9 mouse cellular contexts compared by ENCODE assay signal in the genomic region with DNA sequence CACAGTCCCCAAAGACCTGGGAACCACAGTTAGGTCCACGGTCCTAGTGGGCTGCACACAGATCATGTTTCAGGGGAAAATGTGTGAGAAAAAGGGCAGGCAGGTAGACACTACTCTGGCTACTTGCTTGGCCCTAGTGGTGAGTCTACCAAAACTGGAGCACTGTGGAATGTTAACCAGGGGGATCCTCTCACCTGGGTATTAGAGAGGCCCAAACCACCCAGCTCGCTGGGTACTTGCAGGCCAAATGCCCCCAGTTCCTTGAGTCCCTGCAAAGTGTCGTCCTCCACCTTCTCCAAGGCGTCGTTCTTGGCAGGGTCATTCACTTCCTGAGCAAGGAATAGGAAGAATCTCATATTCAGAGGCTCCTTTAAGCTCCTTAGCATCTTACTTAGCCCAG. TPM values are rescaled to one million over a fixed set of nuclear protein-coding genes. Genes with fewer than 3 reads are reported as not detected.
DNase-seq lines count a peak whose midpoint lies in the region; ATAC-seq and TF ChIP-seq lines count a peak whose summit lies in the region.
"Had no signal": no experiment of that assay in that cellular context is flagged by ENCODE, and none has a peak within 500 bp of the region (broad histone marks: within the 10 kb centered on the region; RNA-seq: fewer than 3 reads in every experiment).

No protein-coding gene starts in this region.

- H3K27me3 ChIP-seq in heart, postnatal 0 days (ENCODE audit: control insufficient read depth, insufficient read depth, low read length) = no peaks in the 10 kb centered on the region
- H3K27me3 ChIP-seq in embryonic facial prominence, embryonic 12.5 days = no peaks in the 10 kb centered on the region
- no peaks in the 10 kb centered on the region for H3K27me3 ChIP-seq in hindbrain, embryonic 15.5 days
- H3K27me3 ChIP-seq in liver, postnatal 0 days (ENCODE audit: insufficient read depth, low read length) = no peaks in the 10 kb centered on the region

- H3K36me3 ChIP-seq in heart, postnatal 0 days (replicated peaks; ENCODE audit: control insufficient read depth, insufficient read depth, low read length) = peaks cover 51% of the 10 kb centered on the region
- peaks cover 54% of the 10 kb centered on the region for H3K36me3 ChIP-seq in embryonic facial prominence, embryonic 12.5 days
- peaks cover 40% of the 10 kb centered on the region for H3K36me3 ChIP-seq in hindbrain, embryonic 15.5 days
- peaks cover 41% of the 10 kb centered on the region for H3K36me3 ChIP-seq in liver, postnatal 0 days (replicated peaks; ENCODE audit: insufficient read depth, low read length)

- peak overlapping the region; percentile 92 for H3K9ac ChIP-seq in heart, postnatal 0 days (replicated peaks; ENCODE audit: low read depth, low read length)
- H3K9ac ChIP-seq in embryonic facial prominence, embryonic 12.5 days = no peak overlapping the region
- no peak overlapping the region for H3K9ac ChIP-seq in hindbrain, embryonic 15.5 days
- H3K9ac ChIP-seq in liver, postnatal 0 days (replicated peaks) = peak overlapping the region; percentile 83; the same call in 1 of the 2 replicates

- DNase-seq in heart, postnatal 0 days (ENCODE audit: low spot score) = no peak
- DNase-seq in heart, adult 8-10 months (ENCODE audit: low spot score) = no peak
- no peak for DNase-seq in liver, postnatal 0 days
- no peak for DNase-seq in right cerebral cortex, postnatal 10 days (ENCODE audit: low spot score in 2 of 2)
- no peak for DNase-seq in layer of hippocampus, postnatal 10 days (ENCODE audit: low spot score in 2 of 2)
- DNase-seq: cerebellum, adult 8-10 months had no signal

- ATAC-seq in heart, postnatal 0 days (ENCODE audit: insufficient read depth, low read depth) = no peak
- no peak for ATAC-seq in embryonic facial prominence, embryonic 12.5 days (ENCODE audit: insufficient number of reproducible peaks, insufficient read depth, low FRiP score, low TSS enrichment)
- ATAC-seq in hindbrain, embryonic 15.5 days (ENCODE audit: low FRiP score, low read depth) = no peak
- ATAC-seq in liver, postnatal 0 days = no peak
- ATAC-seq in inflammation-experienced regulatory T-cells, adult 6 months = no peak

- H3K27ac ChIP-seq in heart, postnatal 0 days (ENCODE audit: low read depth) = peak overlapping the region; percentile 94
- H3K27ac ChIP-seq in embryonic facial prominence, embryonic 12.5 days = no peak overlapping the region
- no peak overlapping the region for H3K27ac ChIP-seq in hindbrain, embryonic 15.5 days (replicated peaks)
- H3K27ac ChIP-seq in liver, postnatal 0 days (ENCODE audit: low read depth) = peak overlapping the region; percentile 91; the same call in 1 of the 2 replicates

- no peak for TF ChIP-seq CTCF in heart, postnatal 0 days (IDR thresholded peaks at IDR 0.05; ENCODE audit: low read depth)
- no peak for TF ChIP-seq CTCF in liver, postnatal 0 days (IDR thresholded peaks at IDR 0.05; ENCODE audit: low read depth)

- 52% methylated on average over 5 of the region's 5 CpGs for WGBS in heart, postnatal 0 days
- WGBS in embryonic facial prominence, embryonic 12.5 days = 49% methylated on average over 5 of the region's 5 CpGs
- 72% methylated on average over 5 of the region's 5 CpGs for WGBS in hindbrain, embryonic 15.5 days
- WGBS in liver, postnatal 0 days (ENCODE audit: insufficient replicate concordance) = 66% methylated on average over 5 of the region's 5 CpGs

- no peak for TF ChIP-seq EP300 in heart, postnatal 0 days (IDR thresholded peaks at IDR 0.05; ENCODE audit: low read depth)
- no peak for TF ChIP-seq EP300 in liver, postnatal 0 days (IDR thresholded peaks at IDR 0.05; ENCODE audit: low read depth)

- H3K4me1 ChIP-seq in heart, postnatal 0 days (ENCODE audit: control insufficient read depth, insufficient read depth) = peaks cover 19% of the 10 kb centered on the region
- peaks cover 30% of the 10 kb centered on the region for H3K4me1 ChIP-seq in embryonic facial prominence, embryonic 12.5 days
- peaks cover 34% of the 10 kb centered on the region for H3K4me1 ChIP-seq in hindbrain, embryonic 15.5 days (replicated peaks)
- peaks cover 16% of the 10 kb centered on the region for H3K4me1 ChIP-seq in liver, postnatal 0 days (ENCODE audit: insufficient read depth)

- H3K9me3 ChIP-seq in heart, postnatal 0 days (replicated peaks; ENCODE audit: control insufficient read depth, low read length) = no peaks in the 10 kb centered on the region
- H3K9me3 ChIP-seq in embryonic facial prominence, embryonic 12.5 days = no peaks in the 10 kb centered on the region
- no peaks in the 10 kb centered on the region for H3K9me3 ChIP-seq in hindbrain, embryonic 15.5 days
- no peaks in the 10 kb centered on the region for H3K9me3 ChIP-seq in liver, postnatal 0 days (ENCODE audit: low read length)

- H3K4me3 ChIP-seq in heart, postnatal 0 days (ENCODE audit: low read depth, low read length) = peak overlapping the region; percentile 85
- H3K4me3 ChIP-seq in embryonic facial prominence, embryonic 12.5 days = no peak overlapping the region; the same call in 1 of the 2 replicates
- no peak overlapping the region for H3K4me3 ChIP-seq in hindbrain, embryonic 15.5 days
- H3K4me3 ChIP-seq in liver, postnatal 0 days (ENCODE audit: low read depth, low read length) = peak overlapping the region; percentile 77; the same call in 1 of the 2 replicates

- H3K4me2 ChIP-seq in heart, postnatal 0 days (ENCODE audit: low read depth, low read length) = peak overlapping the region; percentile 84
- H3K4me2 ChIP-seq in embryonic facial prominence, embryonic 12.5 days (replicated peaks) = peak overlapping the region; percentile 78
- peak overlapping the region; percentile 74 for H3K4me2 ChIP-seq in hindbrain, embryonic 15.5 days
- peak overlapping the region; percentile 90 for H3K4me2 ChIP-seq in liver, postnatal 0 days (ENCODE audit: low read depth, low read length)

RNA-seq across cellular contexts. Expression of gene Acadvl, which starts 1.2 kb away (rescaled TPM):
- 378 and 469 TPM in 2 replicates for total RNA-seq in heart, postnatal 0 days (2014; rRNA removed; ENCODE audit: low replicate concordance)
- 815 and 873 TPM in 2 replicates for polyA plus RNA-seq in heart, postnatal 0 days (2015; fragmentation: Nextera tagmentation; extraction: Ambion mirVana)
- total RNA-seq in heart, adult 8-10 months (2022) = 1,000 to 10,000 TPM; 1,233 to 1,415 (median 1,285) TPM
- polyA plus RNA-seq in embryonic facial prominence, embryonic 12.5 days (2016; fragmentation: Nextera tagmentation; extraction: Ambion mirVana) = 66.8 and 70.4 TPM in 2 replicates
- polyA plus RNA-seq in hindbrain, embryonic 15.5 days (2015; fragmentation: Nextera tagmentation; extraction: Ambion mirVana) = 58.0 and 62.2 TPM in 2 replicates
- 345 and 367 TPM in 2 replicates for polyA plus RNA-seq in liver, postnatal 0 days (2015; fragmentation: Nextera tagmentation; extraction: Ambion mirVana)
- polyA plus RNA-seq in inflammation-experienced regulatory T-cells, adult 6 months (2017; shearing (Covaris generic)) = 100 to 1,000 TPM; 110 to 132 (median 128) TPM
- 10 to 100 TPM; 55.7 to 57.6 TPM for total RNA-seq in layer of hippocampus, postnatal 10 days (2021)

RNA-seq across cellular contexts. Expression of gene Dlg4, which starts 2.7 kb away (rescaled TPM):
- total RNA-seq in heart, postnatal 0 days (2014; rRNA removed; ENCODE audit: low replicate concordance) = 3.4 and 10.3 TPM in 2 replicates
- 2.2 TPM in 2 replicates for polyA plus RNA-seq in heart, postnatal 0 days (2015; fragmentation: Nextera tagmentation; extraction: Ambion mirVana)
- total RNA-seq in heart, adult 8-10 months (2022) = 1 to 10 TPM; 3.9 to 6.3 (median 5.2) TPM
- polyA plus RNA-seq in embryonic facial prominence, embryonic 12.5 days (2016; fragmentation: Nextera tagmentation; extraction: Ambion mirVana) = 12.6 and 14.9 TPM in 2 replicates
- polyA plus RNA-seq in hindbrain, embryonic 15.5 days (2015; fragmentation: Nextera tagmentation; extraction: Ambion mirVana) = 23.8 and 24.1 TPM in 2 replicates
- polyA plus RNA-seq in liver, postnatal 0 days (2015; fragmentation: Nextera tagmentation; extraction: Ambion mirVana) = 0.58 and 0.61 TPM in 2 replicates
- 10 to 100 TPM in 2 of 3 experiments, 1 to 10 TPM in 1; 7.1 to 14.6 (median 11.2) TPM for polyA plus RNA-seq in inflammation-experienced regulatory T-cells, adult 6 months (2017; shearing (Covaris generic))
- 100 to 1,000 TPM; 705 to 717 TPM for total RNA-seq in layer of hippocampus, postnatal 10 days (2021)

RNA-seq across cellular contexts. Expression of gene Dvl2, which starts 13.7 kb away (rescaled TPM):
- total RNA-seq in heart, postnatal 0 days (2014; rRNA removed; ENCODE audit: low replicate concordance) = 10.8 TPM in 2 replicates
- polyA plus RNA-seq in heart, postnatal 0 days (2015; fragmentation: Nextera tagmentation; extraction: Ambion mirVana) = 6.5 and 7.5 TPM in 2 replicates
- 1 to 10 TPM; 4.0 to 6.4 (median 5.1) TPM for total RNA-seq in heart, adult 8-10 months (2022)
- polyA plus RNA-seq in embryonic facial prominence, embryonic 12.5 days (2016; fragmentation: Nextera tagmentation; extraction: Ambion mirVana) = 67.2 and 70.3 TPM in 2 replicates
- 26.4 and 28.7 TPM in 2 replicates for polyA plus RNA-seq in hindbrain, embryonic 15.5 days (2015; fragmentation: Nextera tagmentation; extraction: Ambion mirVana)
- polyA plus RNA-seq in liver, postnatal 0 days (2015; fragmentation: Nextera tagmentation; extraction: Ambion mirVana) = 2.7 and 3.4 TPM in 2 replicates
- polyA plus RNA-seq in inflammation-experienced regulatory T-cells, adult 6 months (2017; shearing (Covaris generic)) = 1 to 10 TPM; 2.5 to 5.0 (median 4.9) TPM
- 10 to 100 TPM; 26.1 to 38.9 TPM for total RNA-seq in layer of hippocampus, postnatal 10 days (2021)

RNA-seq across cellular contexts. Expression of gene Phf23, which starts 18.5 kb away (rescaled TPM):
- total RNA-seq in heart, postnatal 0 days (2014; rRNA removed; ENCODE audit: low replicate concordance) = 27.4 and 54.8 TPM in 2 replicates
- polyA plus RNA-seq in heart, postnatal 0 days (2015; fragmentation: Nextera tagmentation; extraction: Ambion mirVana) = 30.3 and 34.2 TPM in 2 replicates
- total RNA-seq in heart, adult 8-10 months (2022) = 10 to 100 TPM; 21.0 to 24.9 (median 23.6) TPM
- 95.1 and 99.1 TPM in 2 replicates for polyA plus RNA-seq in embryonic facial prominence, embryonic 12.5 days (2016; fragmentation: Nextera tagmentation; extraction: Ambion mirVana)
- 56.1 and 62.2 TPM in 2 replicates for polyA plus RNA-seq in hindbrain, embryonic 15.5 days (2015; fragmentation: Nextera tagmentation; extraction: Ambion mirVana)
- 19.5 and 25.5 TPM in 2 replicates for polyA plus RNA-seq in liver, postnatal 0 days (2015; fragmentation: Nextera tagmentation; extraction: Ambion mirVana)
- 10 to 100 TPM; 32.7 to 38.3 (median 36.0) TPM for polyA plus RNA-seq in inflammation-experienced regulatory T-cells, adult 6 months (2017; shearing (Covaris generic))
- 10 to 100 TPM; 40.1 to 43.7 TPM for total RNA-seq in layer of hippocampus, postnatal 10 days (2021)

RNA-seq across cellular contexts. Expression of gene Gabarap, which starts 23.1 kb away (rescaled TPM):
- total RNA-seq in heart, postnatal 0 days (2014; rRNA removed; ENCODE audit: low replicate concordance) = 208 and 305 TPM in 2 replicates
- 472 and 510 TPM in 2 replicates for polyA plus RNA-seq in heart, postnatal 0 days (2015; fragmentation: Nextera tagmentation; extraction: Ambion mirVana)
- 100 to 1,000 TPM; 287 to 342 (median 325) TPM for total RNA-seq in heart, adult 8-10 months (2022)
- polyA plus RNA-seq in embryonic facial prominence, embryonic 12.5 days (2016; fragmentation: Nextera tagmentation; extraction: Ambion mirVana) = 463 and 471 TPM in 2 replicates
- 561 and 571 TPM in 2 replicates for polyA plus RNA-seq in hindbrain, embryonic 15.5 days (2015; fragmentation: Nextera tagmentation; extraction: Ambion mirVana)
- polyA plus RNA-seq in liver, postnatal 0 days (2015; fragmentation: Nextera tagmentation; extraction: Ambion mirVana) = 305 and 324 TPM in 2 replicates
- 100 to 1,000 TPM; 352 to 384 (median 366) TPM for polyA plus RNA-seq in inflammation-experienced regulatory T-cells, adult 6 months (2017; shearing (Covaris generic))
- 100 to 1,000 TPM; 256 to 267 TPM for total RNA-seq in layer of hippocampus, postnatal 10 days (2021)

Comparison
In these comparisons a context has a peak if more than half of its experiments do, and no peak if none do; other contexts are left out.
1. H3K27ac ChIP-seq: peak in heart, postnatal 0 days (single experiment) and liver, postnatal 0 days (single experiment); none in embryonic facial prominence, embryonic 12.5 days (single experiment) and hindbrain, embryonic 15.5 days (single experiment).
2. H3K4me3 ChIP-seq: peak in heart, postnatal 0 days (single experiment) and liver, postnatal 0 days (single experiment); none in embryonic facial prominence, embryonic 12.5 days (single experiment) and hindbrain, embryonic 15.5 days (single experiment).
3. H3K9ac ChIP-seq: peak in heart, postnatal 0 days (single experiment) and liver, postnatal 0 days (single experiment); none in embryonic facial prominence, embryonic 12.5 days (single experiment) and hindbrain, embryonic 15.5 days (single experiment).
4. Peak in every context shown above with its lines, with median percentiles within 50 percentile points of each other: H3K4me2 ChIP-seq.